Mouse (Mus musculus): Measurements from ENCODE around the gene Pafah1b1. TPM values are rescaled to one million over a fixed set of nuclear protein-coding genes. Genes with fewer than 3 reads are reported as not detected.

Pafah1b1 gene
- polyA plus RNA-seq, 1 experiment from 2014 or later: 53.0 TPM

GRCm38 (mm10) chr11:74666776-74667581, 57.5 kb downstream of the Pafah1b1 start:
- H3K9ac ChIP-seq (ENCODE audit: low read depth, low read length): no peak overlapping the region
- no peaks in the 10 kb centered on the region for H3K27me3 ChIP-seq (ENCODE audit: insufficient read depth, low read length)
- H3K36me3 ChIP-seq (ENCODE audit: insufficient read depth, low read length): peaks cover 67% of the 10 kb centered on the region
- ATAC-seq (replicated peaks; ENCODE audit: low FRiP score, low read depth) (no peak), DNase-seq (ENCODE audit: low spot score) (no peak)
- H3K27ac ChIP-seq: no peak overlapping the region
- H3K4me1 ChIP-seq (replicated peaks; ENCODE audit: insufficient read depth, low read length): no peaks in the 10 kb centered on the region
- 94% methylated on average over 14 of the region's 14 CpGs for WGBS
- no peak overlapping the region for H3K4me3 ChIP-seq (replicated peaks; ENCODE audit: low read depth, low read length)
- no peak overlapping the region for H3K4me2 ChIP-seq (ENCODE audit: low read length)
- no peak for TF ChIP-seq CTCF (IDR thresholded peaks at IDR 0.05; ENCODE audit: low read depth)
- H3K9me3 ChIP-seq (replicated peaks; ENCODE audit: low read length): no peaks in the 10 kb centered on the region

- H3K4me2 ChIP-seq (ENCODE audit: low read length): no peak overlapping the region
- WGBS: 87% methylated on average over 5 of the region's 5 CpGs
Measured at GRCm38 (mm10) chr11:74666284-74666652, 58.2 kb downstream of the Pafah1b1 start.

DNA sequence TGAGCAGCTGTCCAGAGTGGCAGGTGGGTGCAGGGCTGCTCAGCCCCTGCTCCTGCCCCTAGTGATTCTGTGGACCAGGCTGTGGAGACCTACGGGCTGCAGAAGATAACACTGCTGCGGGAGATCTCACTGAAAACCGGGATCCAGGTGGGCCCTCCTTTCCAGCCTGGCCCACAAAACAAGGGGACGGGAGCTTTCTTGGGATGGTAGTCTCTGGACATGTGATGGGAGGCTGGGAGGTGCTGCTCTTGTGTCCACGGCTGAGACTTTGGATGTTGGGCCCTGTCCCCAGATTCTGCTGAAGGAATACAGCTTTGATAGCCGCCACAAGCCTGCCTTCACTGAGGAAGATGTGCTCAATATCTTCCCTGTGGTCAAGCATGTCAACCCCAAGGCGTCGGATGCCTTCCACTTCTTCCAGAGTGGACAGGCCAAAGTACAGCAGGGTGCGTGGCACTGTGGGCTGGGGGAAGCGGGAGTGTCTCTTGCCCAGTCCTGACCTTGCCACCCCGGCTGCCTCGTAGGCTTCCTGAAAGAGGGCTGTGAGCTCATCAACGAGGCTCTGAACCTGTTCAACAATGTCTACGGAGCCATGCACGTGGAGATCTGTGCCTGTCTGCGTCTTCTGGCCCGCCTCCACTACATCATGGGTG, 58.7 kb downstream of the Pafah1b1 start:
- H3K27ac ChIP-seq: no peak overlapping the region
- no peak for TF ChIP-seq CTCF (IDR thresholded peaks at IDR 0.05; ENCODE audit: low read depth)
- H3K9me3 ChIP-seq (replicated peaks; ENCODE audit: low read length): no peaks in the 10 kb centered on the region
- no peak for DNase-seq (ENCODE audit: low spot score)
- no peaks in the 10 kb centered on the region for H3K4me1 ChIP-seq (replicated peaks; ENCODE audit: insufficient read depth, low read length)
- no peak overlapping the region for H3K9ac ChIP-seq (ENCODE audit: low read depth, low read length)
- no peak overlapping the region for H3K4me2 ChIP-seq (ENCODE audit: low read length)
- H3K4me3 ChIP-seq (replicated peaks; ENCODE audit: low read depth, low read length): no peak overlapping the region
- peaks cover 77% of the 10 kb centered on the region for H3K36me3 ChIP-seq (ENCODE audit: insufficient read depth, low read length)
- H3K27me3 ChIP-seq (ENCODE audit: insufficient read depth, low read length): no peaks in the 10 kb centered on the region
- no peak for ATAC-seq (replicated peaks; ENCODE audit: low FRiP score, low read depth)
- WGBS: 94% methylated on average over 17 of the region's 17 CpGs

More at GRCm38 (mm10) chr11:74666284-74666652, 58.2 kb downstream of the Pafah1b1 start:
- peaks cover 73% of the 10 kb centered on the region for H3K36me3 ChIP-seq (ENCODE audit: insufficient read depth, low read length)
- no peak overlapping the region for H3K9ac ChIP-seq (ENCODE audit: low read depth, low read length)
- no peaks in the 10 kb centered on the region for H3K4me1 ChIP-seq (replicated peaks; ENCODE audit: insufficient read depth, low read length)
- ATAC-seq (replicated peaks; ENCODE audit: low FRiP score, low read depth) (no peak), DNase-seq (ENCODE audit: low spot score) (no peak)
- H3K9me3 ChIP-seq (replicated peaks; ENCODE audit: low read length): no peaks in the 10 kb centered on the region
- H3K27ac ChIP-seq: no peak overlapping the region
- no peak for TF ChIP-seq CTCF (IDR thresholded peaks at IDR 0.05; ENCODE audit: low read depth)
- H3K4me3 ChIP-seq (replicated peaks; ENCODE audit: low read depth, low read length): no peak overlapping the region
- no peaks in the 10 kb centered on the region for H3K27me3 ChIP-seq (ENCODE audit: insufficient read depth, low read length)

GRCm38 (mm10) chr11:74664906-74665305, 59.6 kb downstream of the Pafah1b1 start:
- Histone ChIP-seq H3K4me3 (replicated peaks; ENCODE audit: low read depth, low read length) (no peak overlapping the region), H3K27ac (no peak overlapping the region), H3K4me1 (replicated peaks; ENCODE audit: insufficient read depth, low read length) (no peaks in the 10 kb centered on the region), H3K9ac (ENCODE audit: low read depth, low read length) (no peak overlapping the region), H3K36me3 (ENCODE audit: insufficient read depth, low read length) (peaks cover 83% of the 10 kb centered on the region), H3K4me2 (ENCODE audit: low read length) (no peak overlapping the region), H3K27me3 (ENCODE audit: insufficient read depth, low read length) (no peaks in the 10 kb centered on the region), H3K9me3 (replicated peaks; ENCODE audit: low read length) (no peaks in the 10 kb centered on the region)
- WGBS: 88% methylated on average over 8 of the region's 8 CpGs
- ATAC-seq (replicated peaks; ENCODE audit: low FRiP score, low read depth) (no peak), DNase-seq (ENCODE audit: low spot score) (no peak)
- no peak for TF ChIP-seq CTCF (IDR thresholded peaks at IDR 0.05; ENCODE audit: low read depth)

DNA sequence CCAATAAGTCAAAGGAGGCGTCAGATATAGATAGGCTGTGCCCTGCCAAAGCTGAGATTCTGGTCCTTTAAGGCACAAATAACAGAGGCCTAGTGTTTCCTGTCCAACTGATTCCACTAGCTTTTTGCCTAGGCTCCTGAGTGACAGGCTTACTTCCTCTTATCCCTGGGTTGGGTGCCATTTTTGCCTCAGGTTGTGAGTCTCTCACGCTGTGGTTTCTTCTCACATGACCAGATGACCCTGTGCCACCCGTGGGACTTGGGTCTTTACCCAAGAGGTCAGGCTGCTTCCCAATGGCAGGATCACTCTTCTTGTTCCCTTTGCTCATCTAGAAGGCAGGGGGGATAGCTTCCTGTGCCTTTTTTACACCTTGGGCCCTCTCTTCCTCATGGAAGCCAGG, 60.2 kb downstream of the Pafah1b1 start:
- WGBS: 83% methylated on average over 3 of the region's 3 CpGs

DNA sequence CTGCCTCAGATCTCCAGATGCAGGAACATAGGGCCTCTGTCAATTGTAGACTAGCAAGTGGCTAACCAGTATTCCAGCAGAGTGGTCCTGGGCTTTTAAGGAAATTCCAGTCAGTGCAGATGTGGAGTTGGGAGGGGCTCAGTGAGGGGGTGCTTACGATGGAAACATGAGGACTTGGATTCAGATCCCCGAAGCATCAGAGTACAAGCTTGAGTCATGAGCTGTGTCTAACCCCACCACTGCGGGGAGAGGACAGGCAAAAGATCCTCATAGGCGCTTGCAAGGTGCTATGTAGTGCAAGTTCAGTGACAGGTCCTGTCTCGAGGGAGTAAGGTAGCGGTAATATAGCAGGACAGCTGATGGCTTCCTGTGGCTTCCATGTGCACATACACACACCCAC, 62.2 kb downstream of the Pafah1b1 start:
- H3K27me3 ChIP-seq (ENCODE audit: insufficient read depth, low read length): no peaks in the 10 kb centered on the region
- no peak for DNase-seq (ENCODE audit: low spot score)
- WGBS: 84% methylated on average over 6 of the region's 6 CpGs

More for the DNA sequence above, 60.2 kb downstream of the Pafah1b1 start:
- no peaks in the 10 kb centered on the region for H3K9me3 ChIP-seq (replicated peaks; ENCODE audit: low read length)
- H3K9ac ChIP-seq (ENCODE audit: low read depth, low read length): no peak overlapping the region
- TF ChIP-seq CTCF (IDR thresholded peaks at IDR 0.05; ENCODE audit: low read depth): no peak
- H3K4me1 ChIP-seq (replicated peaks; ENCODE audit: insufficient read depth, low read length): no peaks in the 10 kb centered on the region
- H3K27ac ChIP-seq: no peak overlapping the region
- no peaks in the 10 kb centered on the region for H3K27me3 ChIP-seq (ENCODE audit: insufficient read depth, low read length)
- peaks cover 83% of the 10 kb centered on the region for H3K36me3 ChIP-seq (ENCODE audit: insufficient read depth, low read length)
- no peak for DNase-seq (ENCODE audit: low spot score)
- no peak overlapping the region for H3K4me2 ChIP-seq (ENCODE audit: low read length)
- H3K4me3 ChIP-seq (replicated peaks; ENCODE audit: low read depth, low read length): no peak overlapping the region
- no peak for ATAC-seq (replicated peaks; ENCODE audit: low FRiP score, low read depth)

More for the DNA sequence above, 62.2 kb downstream of the Pafah1b1 start:
- H3K4me1 ChIP-seq (replicated peaks; ENCODE audit: insufficient read depth, low read length): no peaks in the 10 kb centered on the region
- H3K4me3 ChIP-seq (replicated peaks; ENCODE audit: low read depth, low read length): no peak overlapping the region
- H3K9me3 ChIP-seq (replicated peaks; ENCODE audit: low read length): no peaks in the 10 kb centered on the region
- no peak overlapping the region for H3K27ac ChIP-seq
- no peak overlapping the region for H3K4me2 ChIP-seq (ENCODE audit: low read length)
- ATAC-seq (replicated peaks; ENCODE audit: low FRiP score, low read depth): no peak
- H3K36me3 ChIP-seq (ENCODE audit: insufficient read depth, low read length): peaks cover 88% of the 10 kb centered on the region
- no peak overlapping the region for H3K9ac ChIP-seq (ENCODE audit: low read depth, low read length)
- TF ChIP-seq CTCF (IDR thresholded peaks at IDR 0.05; ENCODE audit: low read depth): no peak
